Mouse (Mus musculus) heart, postnatal 0 days (tissue): ENCODE results near the gene Thrb. TPM values are rescaled to one million over a fixed set of nuclear protein-coding genes. Genes with fewer than 3 reads are reported as not detected.

ENCODE experiments used
- ATAC-seq: fragments of 200-750 bp; cut with Nextera tagmentation; 2 replicates; pipeline ENCODE4 v1.8.0; 2017; ENCODE audit warnings: low read depth, moderate number of reproducible peaks, moderate library complexity; ENCODE audit not compliant: insufficient read depth
- DNase-seq: peaks from one replicate; pipeline ENCODE4 v3.0.0-alpha.2; 2016; ENCODE audit warnings: low spot score
- H3K27ac ChIP-seq: fragments of 300-500 bp; sonication (generic); 2 replicates; pipeline ENCODE4 v1.5.1; 2014; ENCODE audit warnings: low read depth, mild to moderate bottlenecking
- H3K27me3 ChIP-seq: fragments of 300-500 bp; sonication (generic); 2 replicates; pipeline ENCODE4 v1.6.1; 2014; ENCODE audit warnings: low read length, mixed read lengths; ENCODE audit not compliant: control insufficient read depth, insufficient read depth
- H3K36me3 ChIP-seq: fragments of 300-500 bp; sonication (generic); replicated peaks from 2 replicates; pipeline ENCODE4 v1.6.1; 2014; ENCODE audit warnings: low read length, mixed read lengths; ENCODE audit not compliant: control insufficient read depth, insufficient read depth
- H3K4me1 ChIP-seq: fragments of 300-500 bp; sonication (generic); 2 replicates; pipeline ENCODE4 v1.6.1; 2014; ENCODE audit warnings: antibody characterized with exemption; ENCODE audit not compliant: control insufficient read depth, insufficient read depth
- H3K4me2 ChIP-seq: fragments of 300-500 bp; sonication (generic); 2 replicates; pipeline ENCODE4 v1.6.1; 2014; ENCODE audit warnings: low read depth, mild to moderate bottlenecking, low read length, moderate library complexity
- H3K4me3 ChIP-seq: fragments of 300-500 bp; sonication (generic); 2 replicates; pipeline ENCODE4 v1.5.1; 2014; ENCODE audit warnings: low read depth, low read length
- H3K9ac ChIP-seq: fragments of 300-500 bp; sonication (generic); replicated peaks from 2 replicates; pipeline ENCODE4 v1.6.1; 2014; ENCODE audit warnings: low read depth, low read length, mixed read lengths
- H3K9me3 ChIP-seq: fragments of 300-500 bp; sonication (generic); replicated peaks from 2 replicates; pipeline ENCODE4 v1.6.1; 2016; ENCODE audit warnings: low read length; ENCODE audit not compliant: control insufficient read depth
- CTCF ChIP-seq: IDR thresholded peaks from 2 replicates; pipeline ENCODE4 v1.5.1; 2016; ENCODE audit warnings: antibody characterized with exemption, control low read depth, low read depth
- EP300 ChIP-seq: IDR thresholded peaks from 2 replicates; pipeline ENCODE4 v1.6.1; 2016; ENCODE audit warnings: antibody characterized with exemption, low read depth
- whole genome bisulfite sequencing: fragments of 180-500 bp; shearing (Covaris S2); extraction: QIAGEN DNeasy Blood & Tissue Kit; methylation state at CpG from one replicate; pipeline ENCODE4 v1.1.7; 2014; 5-methylcytosine and 5-hydroxymethylcytosine counted together
- polyA plus RNA-seq: library from polyadenylated mRNA; unstranded; fragments of >200 nt; fragmentation: Nextera tagmentation; extraction: Ambion mirVana; gene quantifications from 2 replicates; pipeline ENCODE4 v1.2.1, GENCODE M21; 2015
- total RNA-seq: library from RNA; depleted of rRNA; stranded (reverse); fragments of >200 nt; gene quantifications from 2 replicates; pipeline ENCODE4 v1.2.3, GENCODE M21; 2014; ENCODE audit warnings: low replicate concordance; rRNA removed

Thrb gene
- total RNA-seq (1.0 and 1.4 TPM in 2 replicates), polyA plus RNA-seq (0.90 and 1.2 TPM in 2 replicates)

- H3K9ac ChIP-seq = peak within 1 kb of the TSS; percentile 54
- no peaks in the 10 kb centered on the region for H3K36me3 ChIP-seq
- H3K4me1 ChIP-seq = 0 out of 2 replicates have a peak, but pooled peaks cover 5% of the 10 kb centered on the region
- H3K27me3 ChIP-seq = peaks cover 23% of the 10 kb centered on the region
- under 1% methylated on average over 23 of the region's 23 CpGs for WGBS
- 0 out of 2 replicates have a peak within 1 kb of the TSS, but pooled peaks have one; percentile 8 for H3K27ac ChIP-seq
- DNase-seq (no peak), ATAC-seq (no peak)
- peak within 1 kb of the TSS; percentile 86 for H3K4me2 ChIP-seq
- peak within 1 kb of the TSS; percentile 68 for H3K4me3 ChIP-seq
- TF ChIP-seq CTCF (no peak), EP300 (no peak)
- H3K9me3 ChIP-seq = no peaks in the 10 kb centered on the region
Measured at GRCm38 (mm10) chr14:17659686-17660328, at the start of gene Thrb. Gene Thrb, plus strand, starts transcription at chr14:17660261.

DNA sequence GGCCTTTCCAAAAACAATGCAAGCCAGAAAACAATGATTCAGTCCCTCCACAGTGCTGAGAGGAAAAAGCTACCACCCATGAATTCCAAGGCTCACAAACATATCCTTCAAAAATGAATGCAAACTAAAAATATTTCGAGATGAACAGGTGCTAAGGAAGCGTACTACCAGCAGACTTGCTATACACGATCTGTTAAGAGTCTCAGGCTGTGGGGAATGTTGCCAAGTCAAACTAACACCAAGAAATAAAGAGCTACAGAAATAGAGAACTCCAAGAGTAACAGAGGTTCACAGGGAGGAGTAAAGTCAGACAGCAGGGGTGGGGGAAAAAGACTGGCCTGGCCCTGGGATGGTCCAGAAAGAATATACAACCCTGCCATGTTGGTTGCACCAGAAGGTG, 38.4 kb upstream of the Thrb start:
- WGBS = 47% methylated on average over 3 of the region's 3 CpGs
- DNase-seq (no peak), ATAC-seq (no peak)
- no peak overlapping the region for H3K27ac ChIP-seq
- H3K4me2 ChIP-seq = no peak overlapping the region
- H3K27me3 ChIP-seq = no peaks in the 10 kb centered on the region
- H3K36me3 ChIP-seq = no peaks in the 10 kb centered on the region
- H3K4me1 ChIP-seq = no peaks in the 10 kb centered on the region
- no peak overlapping the region for H3K9ac ChIP-seq
- no peaks in the 10 kb centered on the region for H3K9me3 ChIP-seq
- TF ChIP-seq CTCF (no peak), EP300 (no peak)
- H3K4me3 ChIP-seq = no peak overlapping the region

DNA sequence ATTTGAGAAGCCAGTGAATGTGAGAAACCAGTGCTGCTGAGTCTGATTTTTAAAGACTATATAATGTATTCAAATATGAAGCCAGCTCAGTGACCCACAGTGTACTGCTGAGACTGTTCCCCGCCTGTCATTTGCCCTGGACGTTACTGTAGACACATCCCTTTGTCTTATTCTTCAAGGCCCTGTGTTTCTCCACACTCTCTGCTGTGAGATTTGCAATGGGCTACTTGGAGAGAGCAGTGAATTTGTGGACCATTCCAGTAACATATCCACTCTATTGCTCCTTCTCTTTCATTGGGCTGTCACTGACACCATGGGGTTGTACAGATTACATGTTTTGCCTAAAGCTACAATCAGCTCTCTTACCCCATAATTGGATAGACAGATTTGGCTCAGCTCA, 36.1 kb upstream of the Thrb start:
- no peak overlapping the region for H3K9ac ChIP-seq
- no peaks in the 10 kb centered on the region for H3K4me1 ChIP-seq
- no peaks in the 10 kb centered on the region for H3K27me3 ChIP-seq
- H3K9me3 ChIP-seq = no peaks in the 10 kb centered on the region
- H3K4me2 ChIP-seq = no peak overlapping the region
- DNase-seq (no peak), ATAC-seq (no peak)
- 50% methylated on average over 2 of the region's 2 CpGs for WGBS
- H3K36me3 ChIP-seq = no peaks in the 10 kb centered on the region
- no peak for TF ChIP-seq CTCF
- no peak for TF ChIP-seq EP300
- no peak overlapping the region for H3K4me3 ChIP-seq
- no peak overlapping the region for H3K27ac ChIP-seq

GRCm38 (mm10) chr14:17629215-17629614, 30.8 kb upstream of the Thrb start:
- no peak overlapping the region for H3K27ac ChIP-seq
- H3K9ac ChIP-seq = no peak overlapping the region
- no peaks in the 10 kb centered on the region for H3K36me3 ChIP-seq
- ATAC-seq (no peak), DNase-seq (no peak)
- peaks cover 9% of the 10 kb centered on the region; the same call in 1 of the 2 replicates for H3K4me1 ChIP-seq
- H3K4me2 ChIP-seq = no peak overlapping the region
- TF ChIP-seq CTCF (no peak), EP300 (no peak)
- H3K27me3 ChIP-seq = no peaks in the 10 kb centered on the region
- 33% methylated on average over 5 of the region's 5 CpGs for WGBS
- H3K4me3 ChIP-seq = no peak overlapping the region
- no peaks in the 10 kb centered on the region for H3K9me3 ChIP-seq

GRCm38 (mm10) chr14:17632887-17633522, 27.1 kb upstream of the Thrb start:
- Histone ChIP-seq H3K4me3 (peak overlapping the region; percentile 8; the same call in 1 of the 2 replicates), H3K27me3 (no peaks in the 10 kb centered on the region), H3K9ac (no peak overlapping the region), H3K36me3 (no peaks in the 10 kb centered on the region), H3K4me1 (peaks cover 9% of the 10 kb centered on the region; the same call in 1 of the 2 replicates), H3K9me3 (no peaks in the 10 kb centered on the region), H3K27ac (no peak overlapping the region), H3K4me2 (peak overlapping the region; percentile 47)
- whole genome bisulfite sequencing = 4% methylated on average over 19 of the region's 19 CpGs
- TF ChIP-seq CTCF = no peak
- TF ChIP-seq EP300 = no peak
- ATAC-seq (peak; percentile 92), DNase-seq (peak; percentile 17)
